ENCODE assay signal across 9 mouse cellular contexts in the genomic region with DNA sequence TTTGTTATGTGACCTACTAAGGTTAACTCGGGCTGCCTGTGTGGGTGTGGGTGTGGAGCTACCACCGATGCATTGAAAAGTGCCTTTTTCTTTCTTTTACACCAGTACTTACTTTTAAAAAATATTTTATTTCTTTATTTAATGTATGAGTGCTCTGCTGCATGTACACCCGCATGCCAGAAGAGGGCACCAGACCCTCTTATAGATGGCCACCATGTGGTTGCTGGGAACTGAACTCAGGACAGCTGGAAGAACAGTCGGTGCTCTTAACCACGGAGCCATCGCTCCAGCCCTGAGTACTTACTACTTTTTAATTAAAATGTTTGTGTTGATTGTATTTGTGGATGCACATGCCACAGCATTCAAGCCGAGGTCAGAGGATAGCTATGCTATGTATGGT. TPM values are rescaled to one million over a fixed set of nuclear protein-coding genes. Genes with fewer than 3 reads are reported as not detected.
DNase-seq lines count a peak whose midpoint lies in the region; ATAC-seq and TF ChIP-seq lines count a peak whose summit lies in the region.
"Had no signal": no experiment of that assay in that cellular context is flagged by ENCODE, and none has a peak within 500 bp of the region (broad histone marks: within the 10 kb centered on the region; RNA-seq: fewer than 3 reads in every experiment).

No protein-coding gene starts in this region.

- DNase-seq in forebrain, postnatal 0 days, result peak; percentile 23
- no peak for DNase-seq in forebrain, embryonic 11.5 days (ENCODE audit: low spot score)
- peak; percentile 38 for DNase-seq in thymus, adult 2 months
- DNase-seq in thymus, adult 18-20 months, result no peak
- DNase-seq in forelimb bud, embryonic 11.5 days (ENCODE audit: low read depth, low spot score), result peak; percentile 8
- no peak for DNase-seq in heart, adult 9 months (ENCODE audit: low spot score in 2 of 2)
- DNase-seq in heart, postnatal 4 days, result no peak

- peak; percentile 59 for TF ChIP-seq CTCF in forebrain, postnatal 0 days (IDR thresholded peaks at IDR 0.05; ENCODE audit: low read depth)
- TF ChIP-seq CTCF in thymus, adult 2 months (IDR thresholded peaks at IDR 0.05; ENCODE audit: borderline replicate concordance, control insufficient read depth, extremely low read depth, insufficient read depth, low read length, poor library complexity), result no peak

- no peak for ATAC-seq in forebrain, postnatal 0 days
- no peak for ATAC-seq in forebrain, embryonic 11.5 days (replicated peaks; ENCODE audit: low FRiP score)
- no peak for ATAC-seq in activated CD4-positive, CD25-positive, alpha-beta regulatory T cell, adult 4 months

- no peaks in the 10 kb centered on the region for H3K36me3 ChIP-seq in forebrain, postnatal 0 days (ENCODE audit: insufficient read depth)
- H3K36me3 ChIP-seq in forebrain, embryonic 11.5 days (ENCODE audit: control insufficient read depth, insufficient read depth, low read length), result no peaks in the 10 kb centered on the region
- H3K36me3 ChIP-seq in thymus, adult 2 months (ENCODE audit: control insufficient read depth, insufficient read depth, low read length), result no peaks in the 10 kb centered on the region

- no peak overlapping the region for H3K4me2 ChIP-seq in forebrain, postnatal 0 days (ENCODE audit: low read depth)
- no peak overlapping the region for H3K4me2 ChIP-seq in forebrain, embryonic 11.5 days (ENCODE audit: low read depth, low read length, severe bottlenecking)

- no peaks in the 10 kb centered on the region for H3K27me3 ChIP-seq in forebrain, postnatal 0 days (ENCODE audit: insufficient read depth, low read length)
- H3K27me3 ChIP-seq in forebrain, embryonic 11.5 days (ENCODE audit: control insufficient read depth, insufficient read depth, low read length), result no peaks in the 10 kb centered on the region
- H3K27me3 ChIP-seq in thymus, adult 2 months (ENCODE audit: control insufficient read depth, insufficient read depth, low read length), result no peaks in the 10 kb centered on the region

- WGBS in forebrain, postnatal 0 days, result 40% methylated on average over 7 of the region's 7 CpGs
- WGBS in forebrain, embryonic 11.5 days, result 45% methylated on average over 7 of the region's 7 CpGs
- WGBS in thymus, adult 2 months, result 31% methylated on average over 7 of the region's 7 CpGs

- no peak overlapping the region for H3K4me3 ChIP-seq in forebrain, postnatal 0 days (ENCODE audit: low read depth, low read length)
- no peak overlapping the region for H3K4me3 ChIP-seq in forebrain, embryonic 11.5 days (ENCODE audit: low read depth, low read length)
- H3K4me3 ChIP-seq in thymus, adult 2 months (ENCODE audit: control insufficient read depth, insufficient read depth, low read length), result no peak overlapping the region

- no peak overlapping the region for H3K27ac ChIP-seq in forebrain, postnatal 0 days (ENCODE audit: low read depth, low read length)
- H3K27ac ChIP-seq in forebrain, embryonic 11.5 days (ENCODE audit: low read depth, low read length), result no peak overlapping the region
- no peak overlapping the region for H3K27ac ChIP-seq in thymus, adult 2 months (ENCODE audit: control insufficient read depth, insufficient read depth, low read length)

- no peaks in the 10 kb centered on the region for H3K9me3 ChIP-seq in forebrain, postnatal 0 days (ENCODE audit: low read length)
- H3K9me3 ChIP-seq in forebrain, embryonic 11.5 days (ENCODE audit: control insufficient read depth, low read length), result no peaks in the 10 kb centered on the region

- no peak overlapping the region for H3K9ac ChIP-seq in forebrain, postnatal 0 days
- H3K9ac ChIP-seq in forebrain, embryonic 11.5 days (ENCODE audit: low read length), result no peak overlapping the region

- no peak for TF ChIP-seq POLR2A in thymus, adult 2 months (IDR thresholded peaks at IDR 0.05; ENCODE audit: control insufficient read depth, extremely low read depth, insufficient read depth, low read length, poor library complexity)

- no peaks in the 10 kb centered on the region for H3K4me1 ChIP-seq in forebrain, postnatal 0 days (ENCODE audit: insufficient read depth)
- no peaks in the 10 kb centered on the region for H3K4me1 ChIP-seq in forebrain, embryonic 11.5 days (replicated peaks; ENCODE audit: control insufficient read depth, insufficient read depth, low read length)
- peaks cover 5% of the 10 kb centered on the region for H3K4me1 ChIP-seq in thymus, adult 2 months (replicated peaks; ENCODE audit: control insufficient read depth, insufficient read depth, low read length)

RNA-seq across cellular contexts. Expression of a gene that starts 8.6 kb away (rescaled TPM):
- 0.10 TPM in 1 of 2 replicates, not detected in the other for total RNA-seq in forebrain, postnatal 0 days (2014; rRNA removed)
- 0.08 TPM in 2 replicates for polyA plus RNA-seq in forebrain, postnatal 0 days (2015; fragmentation: Nextera tagmentation; extraction: Ambion mirVana)
- polyA plus RNA-seq in forebrain, embryonic 11.5 days (2014; fragmentation: Nextera tagmentation; extraction: Ambion mirVana), result not detected in 2 replicates
- polyA plus RNA-seq in thymus, adult 2 months (2012; rRNA removed), result 38.5 and 44.2 TPM in 2 replicates
- polyA plus RNA-seq in activated CD4-positive, CD25-positive, alpha-beta regulatory T cell, adult 4 months (2017; shearing (Covaris generic)), result not detected
- under 1 TPM in 1 of 2 experiments, not detected in 1; 0.20 TPM for total RNA-seq in heart, postnatal 4 days (2021)

RNA-seq across cellular contexts. Expression of a gene that starts 38.0 kb away (rescaled TPM):
- total RNA-seq in forebrain, postnatal 0 days (2014; rRNA removed), result not detected in 2 replicates
- 0.09 TPM in 1 of 2 replicates, not detected in the other for polyA plus RNA-seq in forebrain, postnatal 0 days (2015; fragmentation: Nextera tagmentation; extraction: Ambion mirVana)
- polyA plus RNA-seq in forebrain, embryonic 11.5 days (2014; fragmentation: Nextera tagmentation; extraction: Ambion mirVana), result 0.17 and 0.21 TPM in 2 replicates
- polyA plus RNA-seq in thymus, adult 2 months (2012; rRNA removed), result 10.3 and 14.5 TPM in 2 replicates
- polyA plus RNA-seq in activated CD4-positive, CD25-positive, alpha-beta regulatory T cell, adult 4 months (2017; shearing (Covaris generic)), result under 1 TPM in 1 of 2 experiments, not detected in 1; 0.51 TPM
- under 1 TPM; 0.19 to 0.52 TPM for total RNA-seq in heart, postnatal 4 days (2021)
- total RNA-seq: left cerebral cortex, postnatal 25 days had no signal

RNA-seq across cellular contexts. Expression of a gene that starts 58.7 kb away (rescaled TPM):
- 0.10 and 0.31 TPM in 2 replicates for total RNA-seq in forebrain, postnatal 0 days (2014; rRNA removed)
- 0.46 and 0.59 TPM in 2 replicates for polyA plus RNA-seq in forebrain, postnatal 0 days (2015; fragmentation: Nextera tagmentation; extraction: Ambion mirVana)
- polyA plus RNA-seq in forebrain, embryonic 11.5 days (2014; fragmentation: Nextera tagmentation; extraction: Ambion mirVana), result 2.5 and 2.7 TPM in 2 replicates
- polyA plus RNA-seq in thymus, adult 2 months (2012; rRNA removed), result 0.68 and 1.2 TPM in 2 replicates
- not detected for polyA plus RNA-seq in activated CD4-positive, CD25-positive, alpha-beta regulatory T cell, adult 4 months (2017; shearing (Covaris generic))
- 1 to 10 TPM; 2.8 to 3.0 TPM for total RNA-seq in heart, postnatal 4 days (2021)

Comparison
In these comparisons a context has a peak if more than half of its experiments do, and no peak if none do; other contexts are left out.
1. DNase-seq: peak in forebrain, postnatal 0 days (single experiment), thymus, adult 2 months (single experiment) and forelimb bud, embryonic 11.5 days (single experiment); none in forebrain, embryonic 11.5 days (single experiment), thymus, adult 18-20 months (0 of 2), heart, adult 9 months (0 of 2) and heart, postnatal 4 days (single experiment).
2. RNA of a gene that starts 8.6 kb away (polyA plus RNA-seq): 38.5 to 44.2 TPM in thymus, adult 2 months; 0.08 TPM in forebrain, postnatal 0 days, not detected in forebrain, embryonic 11.5 days and not detected in activated CD4-positive, CD25-positive, alpha-beta regulatory T cell, adult 4 months; every median in the first group is over 10 times any median in the second.